Comparison of ENCODE assay signal across 16 mouse cellular contexts in the genomic region with DNA sequence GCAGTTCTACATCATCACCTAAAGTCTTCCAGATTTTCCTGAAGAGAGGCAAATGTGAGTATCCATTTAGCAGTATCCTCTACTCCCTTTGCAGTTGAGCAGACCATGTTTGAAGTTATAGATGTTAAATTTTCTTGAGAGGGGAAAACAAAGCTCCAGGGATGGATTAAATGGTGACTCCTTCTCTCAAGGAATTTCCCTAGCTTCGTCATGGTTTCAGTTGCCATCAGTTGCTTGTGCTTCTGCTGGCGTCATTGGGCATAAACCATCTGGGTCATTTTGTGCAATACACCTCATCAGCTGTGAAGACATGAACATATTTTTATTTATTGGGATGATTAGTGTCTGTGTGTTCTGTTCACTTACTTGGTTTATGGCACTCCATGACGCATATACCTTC.
"Had no signal": no experiment of that assay in that cellular context is flagged by ENCODE, and none has a peak within 500 bp of the region (broad histone marks: within the 10 kb centered on the region; RNA-seq: fewer than 3 reads in every experiment).

No protein-coding gene starts in this region.

- H3K4me2 ChIP-seq: neural tube, embryonic 13.5 days; neural tube, embryonic 15.5 days; stomach, embryonic 15.5 days had no signal

- H3K9me3 ChIP-seq: neural tube, embryonic 13.5 days; neural tube, embryonic 15.5 days; stomach, embryonic 15.5 days had no signal

- H3K9ac ChIP-seq: neural tube, embryonic 13.5 days; neural tube, embryonic 15.5 days; stomach, embryonic 15.5 days had no signal

- H3K4me3 ChIP-seq: neural tube, embryonic 13.5 days; neural tube, embryonic 15.5 days; stomach, embryonic 15.5 days had no signal

- H3K27ac ChIP-seq: neural tube, embryonic 13.5 days; neural tube, embryonic 15.5 days; stomach, embryonic 15.5 days; stomach, postnatal 0 days had no signal

- H3K36me3 ChIP-seq: neural tube, embryonic 13.5 days; neural tube, embryonic 15.5 days; stomach, embryonic 15.5 days had no signal

- DNase-seq: retina, postnatal 1 day; right cerebral cortex, adult 18-20 months; right cerebral cortex, postnatal 14 days; right cerebral cortex, postnatal 25 days; right cerebral cortex, postnatal 4 days; spleen, adult 18-20 months; thymus, adult 18-20 months; thymus, adult 2 months; thymus, postnatal 14 days; thymus, postnatal 25 days; thymus, postnatal 36 days; thymus, postnatal 4 days had no signal

- H3K27me3 ChIP-seq: neural tube, embryonic 13.5 days; neural tube, embryonic 15.5 days; stomach, embryonic 15.5 days had no signal

- H3K4me1 ChIP-seq: neural tube, embryonic 13.5 days; neural tube, embryonic 15.5 days had no signal
